Mouse (Mus musculus): ENCODE results near the gene Nova2. TPM values are rescaled to one million over a fixed set of nuclear protein-coding genes. Genes with fewer than 3 reads are reported as not detected.
A peak's percentile ranks its signal among the peaks of the same experiment; 100 is the strongest.

The Nova2 gene
- polyA plus RNA-seq, 1 experiment from 2014 or later = 11.9 TPM

GRCm38 (mm10) chr7:18987747-18988146, 62.1 kb downstream of the Nova2 start:
- H3K27ac ChIP-seq (ENCODE audit: low read length) = no peak overlapping the region
- ATAC-seq = no peak
- H3K4me2 ChIP-seq (ENCODE audit: low read length) = no peak overlapping the region
- no peaks in the 10 kb centered on the region for H3K27me3 ChIP-seq (ENCODE audit: control insufficient read depth, insufficient read depth, low read depth, low read length)
- peaks cover 11% of the 10 kb centered on the region for H3K4me1 ChIP-seq (ENCODE audit: control insufficient read depth, insufficient read depth, low read length)
- no peak overlapping the region for H3K9ac ChIP-seq (ENCODE audit: low read depth, low read length)
- 76% methylated on average over 13 of the region's 13 CpGs for WGBS
- no peaks in the 10 kb centered on the region for H3K36me3 ChIP-seq (ENCODE audit: control insufficient read depth, insufficient read depth, low read length)
- no peaks in the 10 kb centered on the region for H3K9me3 ChIP-seq (replicated peaks; ENCODE audit: control insufficient read depth, low read length, poor library complexity, severe bottlenecking)
- no peak overlapping the region for H3K4me3 ChIP-seq (ENCODE audit: low read depth, low read length)

- Histone ChIP-seq H3K9me3 (replicated peaks; ENCODE audit: control insufficient read depth, low read length, poor library complexity, severe bottlenecking) (no peaks in the 10 kb centered on the region), H3K36me3 (ENCODE audit: control insufficient read depth, insufficient read depth, low read length) (no peaks in the 10 kb centered on the region), H3K27ac (ENCODE audit: low read length) (no peak overlapping the region), H3K9ac (ENCODE audit: low read depth, low read length) (no peak overlapping the region), H3K27me3 (ENCODE audit: control insufficient read depth, insufficient read depth, low read depth, low read length) (no peaks in the 10 kb centered on the region), H3K4me3 (ENCODE audit: low read depth, low read length) (no peak overlapping the region), H3K4me2 (ENCODE audit: low read length) (no peak overlapping the region), H3K4me1 (ENCODE audit: control insufficient read depth, insufficient read depth, low read length) (peaks cover 21% of the 10 kb centered on the region)
- no peak for ATAC-seq
- WGBS = 77% methylated on average over 6 of the region's 6 CpGs
These were observed 63.1 kb downstream of the Nova2 start for GRCm38 (mm10) chr7:18988780-18989179.

- Histone ChIP-seq H3K36me3 (ENCODE audit: control insufficient read depth, insufficient read depth, low read length) (no peaks in the 10 kb centered on the region), H3K4me1 (ENCODE audit: control insufficient read depth, insufficient read depth, low read length) (peaks cover 29% of the 10 kb centered on the region), H3K4me3 (ENCODE audit: low read depth, low read length) (peak overlapping the region; percentile 67), H3K9me3 (replicated peaks; ENCODE audit: control insufficient read depth, low read length, poor library complexity, severe bottlenecking) (no peaks in the 10 kb centered on the region), H3K4me2 (ENCODE audit: low read length) (peak overlapping the region; percentile 67), H3K27me3 (ENCODE audit: control insufficient read depth, insufficient read depth, low read depth, low read length) (no peaks in the 10 kb centered on the region), H3K27ac (ENCODE audit: low read length) (peak overlapping the region; percentile 95), H3K9ac (ENCODE audit: low read depth, low read length) (peak overlapping the region; percentile 63)
- WGBS = 7% methylated on average over 5 of the region's 5 CpGs
- peak; percentile 25 for ATAC-seq
These were observed 64.3 kb downstream of the Nova2 start for GRCm38 (mm10) chr7:18989995-18990394.

GRCm38 (mm10) chr7:18990601-18991295, 65.1 kb downstream of the Nova2 start, which contains the start of gene Mypop:
Mypop (plus strand) TSS chr7:18991245.
- Histone ChIP-seq H3K9ac (ENCODE audit: low read depth, low read length) (peak within 1 kb of the TSS; percentile 78), H3K9me3 (replicated peaks; ENCODE audit: control insufficient read depth, low read length, poor library complexity, severe bottlenecking) (no peaks in the 10 kb centered on the region), H3K27ac (ENCODE audit: low read length) (peak within 1 kb of the TSS; percentile 95), H3K36me3 (ENCODE audit: control insufficient read depth, insufficient read depth, low read length) (no peaks in the 10 kb centered on the region), H3K4me2 (ENCODE audit: low read length) (peak within 1 kb of the TSS; percentile 91), H3K27me3 (ENCODE audit: control insufficient read depth, insufficient read depth, low read depth, low read length) (no peaks in the 10 kb centered on the region), H3K4me1 (ENCODE audit: control insufficient read depth, insufficient read depth, low read length) (peaks cover 31% of the 10 kb centered on the region), H3K4me3 (ENCODE audit: low read depth, low read length) (peak within 1 kb of the TSS; percentile 67)
- WGBS = under 1% methylated on average over 37 of the region's 37 CpGs
- ATAC-seq = peak; percentile 92

GRCm38 (mm10) chr7:18991660-18992293, 66.1 kb downstream of the Nova2 start:
- Histone ChIP-seq H3K4me1 (ENCODE audit: control insufficient read depth, insufficient read depth, low read length) (peaks cover 31% of the 10 kb centered on the region), H3K9ac (ENCODE audit: low read depth, low read length) (peak overlapping the region; percentile 78), H3K27ac (ENCODE audit: low read length) (peak overlapping the region; percentile 80), H3K9me3 (replicated peaks; ENCODE audit: control insufficient read depth, low read length, poor library complexity, severe bottlenecking) (no peaks in the 10 kb centered on the region), H3K4me2 (ENCODE audit: low read length) (peak overlapping the region; percentile 91), H3K36me3 (ENCODE audit: control insufficient read depth, insufficient read depth, low read length) (no peaks in the 10 kb centered on the region), H3K27me3 (ENCODE audit: control insufficient read depth, insufficient read depth, low read depth, low read length) (no peaks in the 10 kb centered on the region), H3K4me3 (ENCODE audit: low read depth, low read length) (peak overlapping the region; percentile 67)
- ATAC-seq = no peak; the same call in none of the 2 replicates
- under 1% methylated on average over 58 of the region's 59 CpGs for WGBS

- 4% methylated on average over 31 of the region's 31 CpGs for WGBS
- H3K27ac ChIP-seq (ENCODE audit: low read length) = peak overlapping the region; percentile 80
These were observed 66.6 kb downstream of the Nova2 start for GRCm38 (mm10) chr7:18992294-18992675.

GRCm38 (mm10) chr7:18993036-18993435, 67.3 kb downstream of the Nova2 start:
- H3K9me3 ChIP-seq (replicated peaks; ENCODE audit: control insufficient read depth, low read length, poor library complexity, severe bottlenecking) = no peaks in the 10 kb centered on the region
- ATAC-seq = no peak
- no peaks in the 10 kb centered on the region for H3K27me3 ChIP-seq (ENCODE audit: control insufficient read depth, insufficient read depth, low read depth, low read length)
- H3K36me3 ChIP-seq (ENCODE audit: control insufficient read depth, insufficient read depth, low read length) = no peaks in the 10 kb centered on the region
- H3K27ac ChIP-seq (ENCODE audit: low read length) = no peak overlapping the region
- peak overlapping the region; percentile 91 for H3K4me2 ChIP-seq (ENCODE audit: low read length)
- H3K9ac ChIP-seq (ENCODE audit: low read depth, low read length) = peak overlapping the region; percentile 78; the same call in 1 of the 2 replicates
- peaks cover 31% of the 10 kb centered on the region for H3K4me1 ChIP-seq (ENCODE audit: control insufficient read depth, insufficient read depth, low read length)
- H3K4me3 ChIP-seq (ENCODE audit: low read depth, low read length) = peak overlapping the region; percentile 67
- WGBS = 95% methylated on average over 5 of the region's 5 CpGs

More at GRCm38 (mm10) chr7:18992294-18992675, 66.6 kb downstream of the Nova2 start:
- Histone ChIP-seq H3K27me3 (ENCODE audit: control insufficient read depth, insufficient read depth, low read depth, low read length) (no peaks in the 10 kb centered on the region), H3K4me3 (ENCODE audit: low read depth, low read length) (peak overlapping the region; percentile 67), H3K9me3 (replicated peaks; ENCODE audit: control insufficient read depth, low read length, poor library complexity, severe bottlenecking) (no peaks in the 10 kb centered on the region), H3K4me1 (ENCODE audit: control insufficient read depth, insufficient read depth, low read length) (peaks cover 31% of the 10 kb centered on the region), H3K36me3 (ENCODE audit: control insufficient read depth, insufficient read depth, low read length) (no peaks in the 10 kb centered on the region), H3K4me2 (ENCODE audit: low read length) (peak overlapping the region; percentile 91), H3K9ac (ENCODE audit: low read depth, low read length) (peak overlapping the region; percentile 78)
- ATAC-seq = no peak

- H3K4me1 ChIP-seq (ENCODE audit: control insufficient read depth, insufficient read depth, low read length) = peaks cover 18% of the 10 kb centered on the region
- no peak for ATAC-seq
- H3K27ac ChIP-seq (ENCODE audit: low read length) = no peak overlapping the region
- no peaks in the 10 kb centered on the region for H3K36me3 ChIP-seq (ENCODE audit: control insufficient read depth, insufficient read depth, low read length)
- H3K9me3 ChIP-seq (replicated peaks; ENCODE audit: control insufficient read depth, low read length, poor library complexity, severe bottlenecking) = no peaks in the 10 kb centered on the region
- no peak overlapping the region for H3K9ac ChIP-seq (ENCODE audit: low read depth, low read length)
- no peak overlapping the region for H3K4me3 ChIP-seq (ENCODE audit: low read depth, low read length)
- no peak overlapping the region for H3K4me2 ChIP-seq (ENCODE audit: low read length)
- WGBS = 24% methylated on average over 9 of the region's 9 CpGs
- no peaks in the 10 kb centered on the region for H3K27me3 ChIP-seq (ENCODE audit: control insufficient read depth, insufficient read depth, low read depth, low read length)
These were observed 73.1 kb downstream of the Nova2 start for GRCm38 (mm10) chr7:18998835-18999234.

GRCm38 (mm10) chr7:19000421-19000820, 74.7 kb downstream of the Nova2 start:
- Histone ChIP-seq H3K36me3 (ENCODE audit: control insufficient read depth, insufficient read depth, low read length) (peaks cover 4% of the 10 kb centered on the region; the same call in 1 of the 2 replicates), H3K4me2 (ENCODE audit: low read length) (peak overlapping the region; percentile 35), H3K4me1 (ENCODE audit: control insufficient read depth, insufficient read depth, low read length) (peaks cover 15% of the 10 kb centered on the region), H3K27me3 (ENCODE audit: control insufficient read depth, insufficient read depth, low read depth, low read length) (no peaks in the 10 kb centered on the region), H3K9me3 (replicated peaks; ENCODE audit: control insufficient read depth, low read length, poor library complexity, severe bottlenecking) (no peaks in the 10 kb centered on the region), H3K9ac (ENCODE audit: low read depth, low read length) (peak overlapping the region; percentile 11; the same call in 1 of the 2 replicates), H3K4me3 (ENCODE audit: low read depth, low read length) (peak overlapping the region; percentile 14), H3K27ac (ENCODE audit: low read length) (no peak overlapping the region)
- 62% methylated on average over 10 of the region's 10 CpGs for WGBS
- no peak for ATAC-seq

All from midbrain, embryonic 16.5 days (tissue).